Mouse (Mus musculus) midbrain, embryonic 14.5 days (tissue): ENCODE measurements around the gene Sec22c. TPM values are rescaled to one million over a fixed set of nuclear protein-coding genes. Genes with fewer than 3 reads are reported as not detected.

ENCODE experiments used
- ATAC-seq: fragments of 200-750 bp; cut with Nextera tagmentation; 2 replicates; pipeline ENCODE4 v1.8.0; 2017; ENCODE audit warnings: moderate number of reproducible peaks, moderate library complexity; ENCODE audit not compliant: low FRiP score, low TSS enrichment
- DNase-seq: peaks from one replicate; pipeline ENCODE4 v3.0.0-alpha.2; 2015
- H3K27ac ChIP-seq: fragments of 300-500 bp; sonication (generic); replicated peaks from 2 replicates; pipeline ENCODE4 v1.5.1; 2014; ENCODE audit warnings: mild to moderate bottlenecking, low read depth, low read length, moderate library complexity
- H3K27me3 ChIP-seq: fragments of 300-500 bp; sonication (generic); 2 replicates; pipeline ENCODE4 v1.6.1; 2014; ENCODE audit warnings: low read length, control low read depth, mixed read lengths; ENCODE audit not compliant: control insufficient read depth, insufficient read depth
- H3K36me3 ChIP-seq: fragments of 300-500 bp; sonication (generic); 2 replicates; pipeline ENCODE4 v1.6.1; 2014; ENCODE audit warnings: low read length, control low read depth; ENCODE audit not compliant: control insufficient read depth, insufficient read depth
- H3K4me1 ChIP-seq: fragments of 300-500 bp; sonication (generic); 2 replicates; pipeline ENCODE4 v1.6.1; 2014; ENCODE audit warnings: mild to moderate bottlenecking, antibody characterized with exemption, low read length, control low read depth; ENCODE audit not compliant: control insufficient read depth, insufficient read depth
- H3K4me2 ChIP-seq: fragments of 300-500 bp; sonication (generic); 2 replicates; pipeline ENCODE4 v1.6.1; 2014; ENCODE audit warnings: mild to moderate bottlenecking, low read length, moderate library complexity
- H3K4me3 ChIP-seq: fragments of 300-500 bp; sonication (generic); replicated peaks from 2 replicates; pipeline ENCODE4 v1.5.1; 2014; ENCODE audit warnings: low read depth, low read length
- H3K9ac ChIP-seq: fragments of 300-500 bp; sonication (generic); replicated peaks from 2 replicates; pipeline ENCODE4 v1.6.1; 2014; ENCODE audit warnings: mild to moderate bottlenecking, low read length, moderate library complexity
- H3K9me3 ChIP-seq: fragments of 300-500 bp; sonication (generic); 2 replicates; pipeline ENCODE4 v1.6.1; 2016; ENCODE audit warnings: low read length, control low read depth, mixed read lengths; ENCODE audit not compliant: control insufficient read depth
- WGBS: fragments of 180-500 bp; shearing (Covaris S2); extraction: QIAGEN DNeasy Blood & Tissue Kit; methylation state at CpG from one replicate; pipeline ENCODE4 v1.1.7; 2014; 5-methylcytosine and 5-hydroxymethylcytosine counted together
- polyA plus RNA-seq: library from polyadenylated mRNA; unstranded; fragments of >200 nt; fragmentation: Nextera tagmentation; extraction: Ambion mirVana; gene quantifications from 2 replicates; pipeline ENCODE4 v1.2.1, GENCODE M21; 2014

The Sec22c gene
- polyA plus RNA-seq, 1 experiment from 2014 or later = 27.7 TPM

DNA sequence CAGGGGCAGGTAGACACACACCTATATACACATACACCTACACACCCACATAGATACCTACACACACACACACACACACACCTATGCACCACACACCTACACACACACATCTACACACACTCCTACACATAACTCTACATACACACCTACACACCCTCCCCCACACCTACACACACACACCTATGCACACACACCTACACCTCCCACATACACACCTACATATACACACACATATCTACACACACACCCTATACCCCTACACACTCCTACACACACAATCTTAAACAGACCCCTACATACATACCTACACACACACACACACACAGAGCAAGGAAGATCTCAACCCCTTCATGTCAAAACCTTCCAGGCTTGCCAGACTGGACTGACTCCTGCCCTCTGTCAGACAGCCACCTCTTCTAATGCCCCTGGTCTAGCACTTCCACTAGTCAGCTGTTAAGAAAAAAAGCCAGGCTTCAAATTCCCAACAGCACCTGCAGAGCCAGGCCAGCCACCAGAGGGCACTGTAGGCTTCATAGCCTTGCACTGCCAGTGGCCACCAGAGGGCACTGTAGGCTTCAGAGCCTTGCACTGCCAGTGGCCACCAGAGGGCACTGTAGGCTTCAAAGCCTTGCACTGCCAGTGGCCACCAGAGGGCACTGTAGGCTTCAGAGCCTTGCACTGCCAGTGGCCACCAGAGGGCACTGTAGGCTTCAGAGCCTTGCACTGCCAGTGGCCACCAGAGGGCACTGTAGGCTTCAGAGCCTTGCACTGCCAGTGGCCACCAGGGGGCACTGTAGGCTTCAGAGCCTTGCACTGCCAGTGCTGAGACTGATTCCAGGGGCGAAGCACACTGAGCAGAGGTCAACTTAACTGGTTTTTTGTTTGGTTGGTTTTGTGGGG lies 7.9 kb downstream of the Sec22c start:
- H3K4me1 ChIP-seq = no peaks in the 10 kb centered on the region
- peak; percentile 53 for ATAC-seq
- DNase-seq = peak; percentile 31
- no peak overlapping the region for H3K4me2 ChIP-seq
- no peak overlapping the region for H3K4me3 ChIP-seq
- no peak overlapping the region for H3K27ac ChIP-seq
- H3K36me3 ChIP-seq = peaks cover 38% of the 10 kb centered on the region
- no peaks in the 10 kb centered on the region for H3K27me3 ChIP-seq
- 100% methylated on average over 1 of the region's 1 CpGs for WGBS
- no peak overlapping the region for H3K9ac ChIP-seq
- H3K9me3 ChIP-seq = no peaks in the 10 kb centered on the region

- H3K9ac ChIP-seq = no peak overlapping the region
- H3K4me3 ChIP-seq = no peak overlapping the region
- no peaks in the 10 kb centered on the region for H3K9me3 ChIP-seq
- no peak overlapping the region for H3K4me2 ChIP-seq
- ATAC-seq (no peak), DNase-seq (no peak)
- no peaks in the 10 kb centered on the region for H3K27me3 ChIP-seq
- peaks cover 46% of the 10 kb centered on the region for H3K36me3 ChIP-seq
- no peaks in the 10 kb centered on the region for H3K4me1 ChIP-seq
- H3K27ac ChIP-seq = no peak overlapping the region
- 86% methylated on average over 9 of the region's 9 CpGs for WGBS
These were observed 8.7 kb downstream of the Sec22c start for GRCm38 (mm10) chr9:121696626-121697025.

GRCm38 (mm10) chr9:121694736-121695135 lies 10.6 kb downstream of the Sec22c start:
- Histone ChIP-seq H3K36me3 (peaks cover 46% of the 10 kb centered on the region), H3K4me3 (no peak overlapping the region), H3K4me2 (no peak overlapping the region), H3K9me3 (no peaks in the 10 kb centered on the region), H3K4me1 (peaks cover 16% of the 10 kb centered on the region), H3K27ac (no peak overlapping the region), H3K9ac (no peak overlapping the region), H3K27me3 (no peaks in the 10 kb centered on the region)
- 82% methylated on average over 12 of the region's 12 CpGs for WGBS
- no peak for ATAC-seq
- DNase-seq = no peak

- no peak for DNase-seq
- Histone ChIP-seq H3K4me2 (peak overlapping the region; percentile 53), H3K9ac (peak overlapping the region; percentile 21; the same call in 1 of the 2 replicates), H3K4me3 (no peak overlapping the region), H3K27me3 (no peaks in the 10 kb centered on the region), H3K4me1 (peaks cover 21% of the 10 kb centered on the region), H3K27ac (peak overlapping the region; percentile 83), H3K9me3 (no peaks in the 10 kb centered on the region), H3K36me3 (peaks cover 53% of the 10 kb centered on the region)
- ATAC-seq = peak; percentile 44; the same call in 1 of the 2 replicates
- 65% methylated on average over 7 of the region's 7 CpGs for WGBS
These were observed 14.6 kb downstream of the Sec22c start for GRCm38 (mm10) chr9:121690734-121691133.

DNA sequence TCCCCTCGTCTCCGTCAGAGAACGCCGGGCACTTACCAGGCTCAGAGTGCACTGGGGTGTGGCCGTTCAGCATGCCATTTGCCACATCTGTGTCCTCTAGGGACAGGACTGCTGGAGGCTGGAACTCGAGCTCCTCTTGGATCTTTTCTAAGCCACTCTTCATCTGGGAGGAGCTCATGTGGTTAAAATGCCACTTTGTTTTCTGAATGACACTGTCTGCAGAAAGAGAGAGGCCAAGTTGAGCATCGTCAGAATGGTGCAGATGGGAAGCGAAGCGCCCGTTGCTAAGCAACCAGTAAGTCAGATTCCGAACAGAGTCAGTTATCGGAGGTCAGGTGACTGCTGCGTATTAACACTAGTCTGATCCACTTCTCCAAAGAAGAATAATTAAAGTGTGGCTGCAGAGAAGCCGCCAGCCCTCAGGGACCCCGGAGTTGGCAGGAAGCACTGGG lies 15.1 kb downstream of the Sec22c start:
- 12% methylated on average over 15 of the region's 15 CpGs for WGBS
- H3K4me1 ChIP-seq = peaks cover 21% of the 10 kb centered on the region
- H3K9ac ChIP-seq = peak overlapping the region; percentile 21; the same call in 1 of the 2 replicates
- DNase-seq (peak; percentile 90), ATAC-seq (peak; percentile 88)
- H3K36me3 ChIP-seq = peaks cover 53% of the 10 kb centered on the region
- H3K9me3 ChIP-seq = no peaks in the 10 kb centered on the region
- peak overlapping the region; percentile 24 for H3K4me3 ChIP-seq
- no peaks in the 10 kb centered on the region for H3K27me3 ChIP-seq
- peak overlapping the region; percentile 53 for H3K4me2 ChIP-seq
- H3K27ac ChIP-seq = peak overlapping the region; percentile 83

DNA sequence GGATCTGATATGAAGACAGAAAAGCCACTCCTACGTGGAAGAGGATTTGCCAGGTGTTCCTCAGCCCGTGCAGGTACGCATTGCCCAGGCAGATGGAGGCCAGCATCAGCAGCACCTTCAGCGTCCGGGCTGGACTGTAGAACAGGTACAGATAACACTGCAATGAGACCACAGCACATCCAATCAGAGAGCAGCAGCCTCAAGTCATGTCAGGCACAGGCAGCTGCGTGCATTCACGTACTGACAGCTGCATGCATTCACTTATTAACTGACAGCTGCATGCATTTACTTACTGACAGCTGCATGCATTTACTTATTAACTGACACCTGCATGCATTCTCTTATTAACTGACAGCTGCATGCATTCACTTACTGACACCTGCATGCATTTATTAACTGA lies 20.6 kb downstream of the Sec22c start:
- no peak overlapping the region for H3K4me3 ChIP-seq
- ATAC-seq (no peak), DNase-seq (no peak)
- H3K27ac ChIP-seq = no peak overlapping the region
- no peak overlapping the region for H3K4me2 ChIP-seq
- H3K9ac ChIP-seq = no peak overlapping the region
- no peaks in the 10 kb centered on the region for H3K27me3 ChIP-seq
- H3K36me3 ChIP-seq = peaks cover 64% of the 10 kb centered on the region
- H3K9me3 ChIP-seq = no peaks in the 10 kb centered on the region
- peaks cover 5% of the 10 kb centered on the region for H3K4me1 ChIP-seq
- WGBS = 78% methylated on average over 7 of the region's 7 CpGs

GRCm38 (mm10) chr9:121682037-121682680 lies 23.1 kb downstream of the Sec22c start:
- H3K4me2 ChIP-seq = no peak overlapping the region
- no peaks in the 10 kb centered on the region for H3K27me3 ChIP-seq
- no peak overlapping the region for H3K27ac ChIP-seq
- DNase-seq (no peak), ATAC-seq (no peak)
- H3K9ac ChIP-seq = no peak overlapping the region
- no peaks in the 10 kb centered on the region for H3K4me1 ChIP-seq
- no peaks in the 10 kb centered on the region for H3K9me3 ChIP-seq
- 82% methylated on average over 18 of the region's 18 CpGs for WGBS
- H3K4me3 ChIP-seq = no peak overlapping the region
- peaks cover 47% of the 10 kb centered on the region for H3K36me3 ChIP-seq

DNA sequence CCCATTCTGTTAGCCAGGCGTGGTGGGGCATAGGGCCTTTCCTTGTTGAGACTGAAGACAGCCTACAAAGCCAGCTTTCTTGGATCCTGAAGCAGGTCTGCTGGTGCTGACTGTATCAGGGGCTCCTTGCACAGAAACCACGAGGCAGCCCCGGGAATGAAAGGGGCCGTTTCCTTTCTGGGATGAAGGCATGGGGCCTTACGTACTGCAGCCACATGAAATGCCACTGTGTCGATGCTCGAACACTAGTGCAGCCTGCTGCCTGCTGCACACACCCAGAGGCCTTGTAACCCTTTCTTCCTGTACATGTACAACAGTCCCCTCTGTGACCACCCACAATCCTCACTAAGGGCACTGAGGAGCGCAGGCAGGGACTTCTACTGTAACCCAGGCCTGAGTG lies 24.1 kb downstream of the Sec22c start:
- DNase-seq (no peak), ATAC-seq (no peak)
- no peaks in the 10 kb centered on the region for H3K27me3 ChIP-seq
- H3K9me3 ChIP-seq = no peaks in the 10 kb centered on the region
- no peak overlapping the region for H3K27ac ChIP-seq
- H3K4me2 ChIP-seq = no peak overlapping the region
- no peaks in the 10 kb centered on the region for H3K4me1 ChIP-seq
- H3K9ac ChIP-seq = no peak overlapping the region
- peaks cover 45% of the 10 kb centered on the region for H3K36me3 ChIP-seq
- 85% methylated on average over 8 of the region's 8 CpGs for WGBS
- H3K4me3 ChIP-seq = no peak overlapping the region
